Mouse (Mus musculus): ENCODE results near the gene 1700017B05Rik.
"Not testable (repeated sequence)": the region's sequence is repeated elsewhere in the genome, so short reads cannot be mapped to it uniquely, and the experiment has no call there.

Gene 1700017B05Rik

GRCm38 (mm10) chr9:57212448-57213222, 49.8 kb downstream of the 1700017B05Rik start:
- DNase-seq, result no peak

GRCm38 (mm10) chr9:57209316-57209715, 53.1 kb downstream of the 1700017B05Rik start:
- peak; percentile 56 to 62 for DNase-seq

- DNase-seq, result no peak
Measured at GRCm38 (mm10) chr9:57206896-57207295, 55.5 kb downstream of the 1700017B05Rik start.

GRCm38 (mm10) chr9:57203571-57203970, 58.8 kb downstream of the 1700017B05Rik start:
- DNase-seq, result not testable (repeated sequence)
